Mouse (Mus musculus) bone marrow, adult 2 months (tissue): ENCODE data around the gene Coa4. TPM values are rescaled to one million over a fixed set of nuclear protein-coding genes. Genes with fewer than 3 reads are reported as not detected.

Source experiments
- H3K27ac ChIP-seq: fragments of 200-500 bp; 2 replicates; pipeline ENCODE4 v1.5.1; 2012; ENCODE audit warnings: low read depth, mild to moderate bottlenecking, control low read depth, inconsistent platforms, low read length; ENCODE audit not compliant: control insufficient read depth, poor library complexity, insufficient read depth
- H3K4me1 ChIP-seq: fragments of 200-500 bp; 2 replicates; pipeline ENCODE4 v1.6.1; 2011; ENCODE audit warnings: low read length; ENCODE audit not compliant: control insufficient read depth, insufficient read depth
- H3K4me3 ChIP-seq: fragments of 200-500 bp; replicated peaks from 2 replicates; pipeline ENCODE3; 2011; ENCODE audit warnings: mild to moderate bottlenecking, low read depth, low read length, control low read depth; ENCODE audit not compliant: control insufficient read depth
- CTCF ChIP-seq: fragments of 200-500 bp; IDR thresholded peaks from 2 replicates; pipeline ENCODE4 v1.5.1; 2011; ENCODE audit warnings: low read length, control low read depth; ENCODE audit not compliant: control insufficient read depth, insufficient read depth
- POLR2A ChIP-seq: fragments of 200-500 bp; IDR thresholded peaks from 2 replicates; pipeline ENCODE4 v1.6.1; 2011; ENCODE audit warnings: low read depth, mild to moderate bottlenecking, control low read depth, low read length, borderline replicate concordance; ENCODE audit not compliant: control insufficient read depth
- WGBS: fragments of 180-500 bp; shearing (Covaris S2); methylation state at CpG from one replicate; pipeline ENCODE4 v1.1.7; 2018; 5-methylcytosine and 5-hydroxymethylcytosine counted together
- polyA plus RNA-seq: library from polyadenylated mRNA; stranded (reverse); fragments of >200 nt; gene quantifications from 2 replicates; pipeline ENCODE4 v1.2.4, GENCODE M21; 2011; ENCODE audit warnings: low replicate concordance; ENCODE audit not compliant: missing spikeins, insufficient read depth, insufficient read length

Coa4 gene
- polyA plus RNA-seq, 1 experiment: 7.4 TPM

DNA sequence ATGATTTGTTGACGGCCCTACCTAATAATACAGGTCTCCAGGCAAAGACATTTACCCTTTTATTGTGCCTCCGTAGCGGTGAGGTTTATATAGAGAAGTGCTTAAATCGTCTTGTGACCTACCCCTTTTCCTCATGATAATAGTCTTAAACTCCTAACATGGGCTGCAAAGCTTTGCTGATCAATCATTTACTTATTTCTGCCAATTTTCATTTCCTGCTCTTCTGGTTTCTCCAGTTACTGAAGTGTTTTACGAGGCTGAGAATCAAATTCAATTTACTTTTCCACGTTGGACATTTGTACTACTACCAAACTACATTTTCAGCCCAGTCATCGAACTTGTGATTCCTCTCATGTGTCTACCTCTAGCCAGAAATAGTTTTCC, 640 bp downstream of the Coa4 start:
- TF ChIP-seq POLR2A (no peak), CTCF (no peak)
- H3K4me3 ChIP-seq: peak overlapping the region; percentile 92
- H3K4me1 ChIP-seq: peaks cover 1% of the 10 kb centered on the region; the same call in 1 of the 2 replicates
- 13% methylated on average over 7 of the region's 7 CpGs for WGBS
- no peak overlapping the region for H3K27ac ChIP-seq

DNA sequence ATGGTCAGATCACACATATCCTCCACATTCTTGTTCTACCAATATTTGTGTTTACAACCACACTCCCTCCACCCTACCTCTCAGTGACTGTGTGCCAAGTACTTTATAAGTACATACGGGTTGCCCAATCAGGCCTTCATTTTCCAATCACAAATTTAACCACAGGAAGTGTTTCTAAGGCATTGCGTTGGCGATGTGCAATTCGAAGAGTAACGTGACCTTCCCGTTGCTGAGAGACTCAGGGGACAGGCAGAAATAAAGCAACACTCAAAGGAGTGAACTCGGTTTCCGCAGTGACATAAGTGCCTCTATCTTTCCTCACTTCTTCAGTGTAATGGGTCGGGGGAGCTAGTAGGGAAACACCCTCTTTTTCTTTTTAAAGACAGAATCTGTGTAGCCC, 2.6 kb downstream of the Coa4 start:
- Histone ChIP-seq H3K4me1 (peaks cover 1% of the 10 kb centered on the region; the same call in 1 of the 2 replicates), H3K27ac (peak overlapping the region; percentile 78), H3K4me3 (no peak overlapping the region)
- WGBS: 55% methylated on average over 9 of the region's 9 CpGs
- TF ChIP-seq CTCF (no peak), POLR2A (no peak)

DNA sequence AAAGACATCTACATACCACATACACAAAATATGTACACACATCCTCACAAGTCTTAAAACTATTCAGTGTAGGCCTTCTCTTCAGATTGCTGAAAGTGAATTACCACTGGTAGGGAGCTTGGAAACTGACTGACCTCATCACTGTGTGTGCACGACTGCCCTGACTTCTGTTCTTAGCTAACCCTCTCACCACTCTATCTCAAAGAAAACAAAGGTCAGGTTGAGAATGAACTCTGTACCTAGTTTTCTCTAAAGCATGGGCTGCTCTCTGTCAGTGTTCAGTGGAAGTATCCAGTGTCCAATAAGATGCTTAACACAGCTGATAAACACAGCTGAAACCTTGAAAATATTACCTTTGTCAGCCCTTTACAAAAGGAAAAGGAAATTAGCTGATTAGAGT, 7.6 kb downstream of the Coa4 start:
- no peak overlapping the region for H3K4me3 ChIP-seq
- no peak overlapping the region for H3K27ac ChIP-seq
- 69% methylated on average over 1 of the region's 1 CpGs for WGBS
- no peaks in the 10 kb centered on the region; the same call in 1 of the 2 replicates for H3K4me1 ChIP-seq
- TF ChIP-seq CTCF: no peak
- no peak for TF ChIP-seq POLR2A

DNA sequence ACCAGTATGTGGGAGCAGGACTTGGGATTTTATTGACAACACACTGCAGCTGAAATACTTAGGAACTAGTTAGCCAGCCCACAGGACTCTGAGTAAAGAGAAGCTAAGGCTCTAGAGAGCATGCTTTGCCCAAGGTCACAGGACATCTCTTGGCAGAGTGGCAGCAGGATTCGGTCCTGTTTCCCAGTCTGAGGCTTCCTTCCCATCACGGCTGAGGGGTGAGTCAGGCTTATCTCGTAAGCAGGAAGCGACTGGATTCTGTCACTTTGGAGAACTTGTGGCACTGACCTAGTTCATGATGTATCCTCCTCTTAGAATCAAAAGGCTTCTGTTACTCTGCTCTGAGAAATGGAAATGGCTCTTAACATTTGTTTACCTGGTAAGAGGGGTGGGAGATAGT, 10.8 kb downstream of the Coa4 start:
- WGBS: 72% methylated on average over 4 of the region's 4 CpGs
- Histone ChIP-seq H3K4me1 (no peaks in the 10 kb centered on the region; the same call in 1 of the 2 replicates), H3K27ac (no peak overlapping the region), H3K4me3 (no peak overlapping the region)
- TF ChIP-seq POLR2A (no peak), CTCF (no peak)

DNA sequence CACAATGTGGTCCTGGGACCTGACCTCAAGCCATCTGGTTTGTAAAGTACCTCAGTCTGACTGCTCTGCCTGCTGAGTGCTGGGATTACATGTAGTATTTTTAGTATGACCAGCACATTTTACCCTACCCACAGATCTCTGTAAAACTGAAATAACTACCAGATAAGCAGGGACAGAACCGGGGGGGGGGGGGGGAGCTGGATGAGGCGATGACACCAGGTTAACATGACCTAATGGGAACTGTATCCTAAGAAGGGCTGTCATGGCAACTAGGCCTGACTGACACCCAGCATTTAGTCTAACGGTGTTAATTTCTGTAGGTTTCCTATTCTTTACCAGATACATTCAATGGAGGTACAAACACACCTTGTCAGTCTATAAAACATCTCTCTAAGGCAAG, 12.9 kb downstream of the Coa4 start:
- no peak overlapping the region for H3K27ac ChIP-seq
- WGBS: 87% methylated on average over 3 of the region's 3 CpGs
- TF ChIP-seq CTCF: no peak
- TF ChIP-seq POLR2A: no peak
- no peak overlapping the region for H3K4me3 ChIP-seq
- no peaks in the 10 kb centered on the region; the same call in 1 of the 2 replicates for H3K4me1 ChIP-seq

DNA sequence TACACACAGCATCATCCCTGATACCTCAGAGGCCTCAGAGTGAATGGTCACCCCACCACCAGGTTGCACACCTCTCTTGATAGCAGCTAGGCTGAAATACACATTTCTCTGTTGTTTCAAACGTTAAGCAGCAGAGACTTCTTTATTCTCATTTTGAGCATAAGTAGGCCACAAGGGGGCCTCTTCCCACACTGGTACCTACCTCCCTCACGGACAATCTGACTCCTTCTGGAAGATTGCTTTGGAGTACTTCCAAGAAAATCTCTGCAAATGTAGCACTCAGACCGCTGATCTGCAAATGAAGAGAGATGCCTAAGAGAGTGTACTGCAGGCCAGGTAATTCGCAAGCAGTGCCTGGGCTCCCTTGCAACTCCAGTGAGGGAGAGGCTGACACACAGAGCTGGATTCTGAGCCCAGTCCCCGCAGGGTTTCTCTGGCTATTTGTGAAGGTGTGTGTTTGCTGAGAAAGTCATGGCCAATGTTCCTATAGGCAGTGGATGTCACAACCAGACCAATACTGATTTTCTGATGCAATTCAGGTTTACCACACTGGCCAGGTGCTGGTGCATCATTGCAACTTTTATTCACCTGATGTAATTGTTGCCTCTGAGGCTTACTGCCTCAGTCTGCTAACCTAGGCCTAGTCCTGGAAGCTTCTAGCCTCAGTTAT, 13.6 kb downstream of the Coa4 start:
- no peak overlapping the region for H3K4me3 ChIP-seq
- H3K27ac ChIP-seq: no peak overlapping the region
- no peaks in the 10 kb centered on the region; the same call in 1 of the 2 replicates for H3K4me1 ChIP-seq
- TF ChIP-seq POLR2A: no peak
- no peak for TF ChIP-seq CTCF
- WGBS: 74% methylated on average over 5 of the region's 5 CpGs

DNA sequence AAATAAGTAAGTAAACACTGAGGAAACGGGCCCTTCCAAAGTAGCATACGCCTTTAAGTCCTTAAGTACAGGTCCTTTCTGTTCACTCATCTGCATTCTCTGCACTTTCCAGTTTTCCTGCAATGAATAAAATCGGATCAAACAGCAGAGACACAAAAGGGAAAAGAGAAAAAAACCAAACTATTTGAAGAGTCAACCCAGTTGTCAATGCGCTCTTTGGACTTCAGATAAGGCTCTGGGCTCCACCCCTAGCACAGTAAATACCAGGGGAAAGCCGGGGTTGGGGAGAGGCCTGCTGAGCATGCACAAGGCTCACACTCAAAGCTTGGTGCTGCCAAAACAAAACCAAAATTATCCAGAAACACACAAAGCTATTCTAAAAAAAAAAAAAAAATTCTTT, 18.1 kb downstream of the Coa4 start:
- TF ChIP-seq POLR2A (no peak), CTCF (no peak)
- Histone ChIP-seq H3K4me1 (peaks cover 2% of the 10 kb centered on the region; the same call in 1 of the 2 replicates), H3K27ac (no peak overlapping the region), H3K4me3 (no peak overlapping the region)
- 85% methylated on average over 5 of the region's 5 CpGs for WGBS

DNA sequence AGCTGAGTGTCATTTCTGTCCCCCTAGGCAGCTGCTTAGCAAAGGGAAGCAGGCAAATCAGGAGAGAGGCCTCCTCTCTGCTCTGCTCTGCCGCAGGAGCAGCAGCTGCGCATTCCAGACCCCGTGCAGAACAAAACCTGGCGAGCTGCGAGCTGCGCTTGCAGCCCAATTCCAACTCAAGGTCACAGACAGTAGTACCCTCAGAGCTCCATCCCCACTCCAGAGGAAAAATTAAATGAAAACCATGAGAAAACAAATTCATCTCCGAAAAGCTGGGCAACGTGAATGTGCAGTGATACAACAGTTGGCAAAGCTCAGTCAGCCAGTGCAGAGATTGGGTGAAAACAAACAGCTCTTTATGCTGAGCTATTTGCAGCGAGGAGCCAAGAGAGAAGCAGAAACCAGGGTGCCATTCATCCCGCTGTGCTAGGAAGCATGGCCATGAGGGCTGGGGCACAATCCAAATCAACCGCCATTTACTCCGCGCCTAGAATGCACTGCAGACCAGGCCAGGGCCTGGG, 18.6 kb downstream of the Coa4 start:
- 92% methylated on average over 13 of the region's 13 CpGs for WGBS
- Histone ChIP-seq H3K4me1 (peaks cover 2% of the 10 kb centered on the region; the same call in 1 of the 2 replicates), H3K4me3 (no peak overlapping the region), H3K27ac (no peak overlapping the region)
- TF ChIP-seq POLR2A (no peak), CTCF (no peak)

DNA sequence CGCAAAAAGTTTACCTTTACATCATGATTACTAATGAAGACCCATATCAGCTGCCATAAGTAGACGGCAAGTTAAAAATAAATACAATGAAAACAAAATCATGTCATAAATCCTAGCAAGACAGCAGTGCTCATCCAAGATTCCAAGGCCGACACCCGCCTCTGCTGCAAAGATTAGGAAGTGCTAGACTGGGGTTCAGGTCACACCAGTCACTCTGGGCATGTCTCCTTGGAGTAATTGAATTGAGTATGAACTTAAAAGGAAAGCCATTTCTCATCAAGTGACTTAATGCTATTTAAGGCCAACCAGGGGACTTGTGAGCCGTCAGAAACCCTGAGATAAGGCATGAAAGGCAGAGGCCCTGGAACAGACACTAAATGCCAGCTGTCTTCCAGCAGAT, 20.4 kb downstream of the Coa4 start:
- H3K4me3 ChIP-seq: no peak overlapping the region
- 88% methylated on average over 5 of the region's 5 CpGs for WGBS
- TF ChIP-seq POLR2A (no peak), CTCF (no peak)
- peaks cover 2% of the 10 kb centered on the region; the same call in 1 of the 2 replicates for H3K4me1 ChIP-seq
- H3K27ac ChIP-seq: no peak overlapping the region

DNA sequence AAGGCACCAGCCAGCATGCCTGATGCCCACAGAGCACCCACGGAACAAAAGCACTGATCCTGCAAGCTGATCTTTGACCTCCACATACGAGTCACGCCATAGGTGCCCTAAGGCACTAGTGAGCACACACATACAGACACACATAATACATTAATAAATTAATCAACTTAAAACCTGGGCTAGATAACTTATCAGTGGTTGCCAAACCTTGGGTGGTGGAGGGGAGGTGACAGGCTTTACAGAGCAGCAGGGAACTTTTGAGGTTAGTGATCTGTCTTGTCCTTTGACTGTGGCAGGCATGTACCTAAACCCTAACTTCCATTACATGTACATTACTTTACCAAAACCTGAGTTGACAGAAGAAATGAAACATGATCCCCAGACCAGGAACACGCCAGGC, 22.5 kb downstream of the Coa4 start:
- H3K27ac ChIP-seq: no peak overlapping the region
- peaks cover 2% of the 10 kb centered on the region; the same call in 1 of the 2 replicates for H3K4me1 ChIP-seq
- H3K4me3 ChIP-seq: no peak overlapping the region
- TF ChIP-seq POLR2A (no peak), CTCF (no peak)
- WGBS: 63% methylated on average over 4 of the region's 4 CpGs
